Mouse (Mus musculus) ES-E14 (cell line): ENCODE results near the gene Dhx36. TPM values are rescaled to one million over a fixed set of nuclear protein-coding genes. Genes with fewer than 3 reads are reported as not detected.

Experiments used
- DNase-seq: peaks from one replicate; pipeline ENCODE4 v3.0.0-alpha.2; 2013; ENCODE audit warnings: low read depth, low spot score
- H3K27ac ChIP-seq: 2 replicates; pipeline ENCODE4 v1.5.1; 2012; ENCODE audit warnings: low read depth, mild to moderate bottlenecking, low read length, moderate library complexity, mixed read lengths; ENCODE audit not compliant: poor library complexity, insufficient read depth, severe bottlenecking
- H3K36me3 ChIP-seq: 2 replicates; pipeline ENCODE4 v1.6.1; 2012; ENCODE audit warnings: mild to moderate bottlenecking, low read length, moderate library complexity, mixed read lengths; ENCODE audit not compliant: control insufficient read depth, poor library complexity, insufficient read depth, severe bottlenecking
- H3K4me1 ChIP-seq, 2 experiments: fragments of 150-350 bp in 1 of 2; sonication (generic) in 1 of 2; 2 replicates each; pipeline ENCODE4 v1.6.1; 2012; ENCODE audit warnings: low read length in 2 of 2, mild to moderate bottlenecking in 1 of 2, mixed read lengths in 1 of 2; ENCODE audit not compliant: control insufficient read depth in 2 of 2, insufficient read depth in 2 of 2, poor library complexity in 1 of 2
- H3K4me3 ChIP-seq, 2 experiments: fragments of 150-350 bp in 1 of 2; sonication (generic) in 1 of 2; 2 replicates each; pipeline ENCODE4 v1.5.1; 2012; ENCODE audit warnings: low read length in 2 of 2, low read depth in 1 of 2, mild to moderate bottlenecking in 1 of 2, mixed read lengths in 1 of 2; ENCODE audit not compliant: insufficient read depth in 1 of 2, poor library complexity in 1 of 2, severe bottlenecking in 1 of 2
- H3K9ac ChIP-seq: 2 replicates; pipeline ENCODE4 v1.6.1; 2012; ENCODE audit warnings: low read depth, mild to moderate bottlenecking, low read length, mixed read lengths; ENCODE audit not compliant: poor library complexity, insufficient read depth, severe bottlenecking
- H3K9me3 ChIP-seq: fragments of 150-350 bp; sonication (generic); 2 replicates; pipeline ENCODE4 v1.6.1; 2012; ENCODE audit warnings: low read depth, mild to moderate bottlenecking, low read length; ENCODE audit not compliant: control insufficient read depth, insufficient read depth
- CHD2 ChIP-seq: IDR thresholded peaks from 2 replicates; pipeline ENCODE4 v1.6.1; 2014; ENCODE audit warnings: mild to moderate bottlenecking, low read depth, low read length, inconsistent platforms
- HCFC1 ChIP-seq: IDR thresholded peaks from 2 replicates; pipeline ENCODE4 v1.6.1; 2012; ENCODE audit warnings: low read length, inconsistent platforms, borderline replicate concordance; ENCODE audit not compliant: insufficient read depth
- MAFK ChIP-seq: IDR thresholded peaks from 2 replicates; pipeline ENCODE4 v1.6.1; 2014; ENCODE audit warnings: mild to moderate bottlenecking, low read depth, low read length, inconsistent platforms; ENCODE audit not compliant: insufficient read depth
- ZC3H11A ChIP-seq: IDR thresholded peaks from 2 replicates; pipeline ENCODE4 v1.6.1; 2012; ENCODE audit warnings: low read depth, mild to moderate bottlenecking, inconsistent platforms, low read length, borderline replicate concordance
- ZNF384 ChIP-seq: IDR thresholded peaks from 2 replicates; pipeline ENCODE4 v1.6.1; 2012; ENCODE audit warnings: low read depth, low read length, inconsistent platforms
- in situ Hi-C, 2 experiments: fragments of 600-800 bp; cut with MboI; formaldehyde crosslinking; loops; one replicate each; pipeline ENCODE4 v1.15.1; 2025; ENCODE audit warnings: low sequenced_read_pairs in 2 of 2, inconsistent platforms in 1 of 2; ENCODE audit not compliant: unreplicated experiment in 2 of 2
- total RNA-seq: library from RNA; depleted of rRNA; stranded (reverse); fragments of 300-350 nt; gene quantifications from 2 replicates; pipeline ENCODE4 v1.2.3, GENCODE M21; 2012

Dhx36 gene
- total RNA-seq, 1 experiment, result 37.8 TPM

GRCm38 (mm10) chr3:62455854-62456253 is 51.0 kb downstream of the Dhx36 start:
- Histone ChIP-seq H3K36me3 (no peaks in the 10 kb centered on the region), H3K9me3 (no peaks in the 10 kb centered on the region), H3K4me1 (no peaks in the 10 kb centered on the region; a peak in 1 of 4 replicates), H3K9ac (no peak overlapping the region), H3K27ac (no peak overlapping the region), H3K4me3 (no peak overlapping the region)
- no peak for DNase-seq
- TF ChIP-seq HCFC1, result no peak
- no peak for TF ChIP-seq ZC3H11A
- no peak for TF ChIP-seq CHD2
- no peak for TF ChIP-seq ZNF384
- no peak for TF ChIP-seq MAFK
- in situ Hi-C loops, result loop anchor here in 1 of 2 experiments (10.0 kb wide), 1 partner anchor 231 kb away; no protein-coding TSS in a partner anchor

DNA sequence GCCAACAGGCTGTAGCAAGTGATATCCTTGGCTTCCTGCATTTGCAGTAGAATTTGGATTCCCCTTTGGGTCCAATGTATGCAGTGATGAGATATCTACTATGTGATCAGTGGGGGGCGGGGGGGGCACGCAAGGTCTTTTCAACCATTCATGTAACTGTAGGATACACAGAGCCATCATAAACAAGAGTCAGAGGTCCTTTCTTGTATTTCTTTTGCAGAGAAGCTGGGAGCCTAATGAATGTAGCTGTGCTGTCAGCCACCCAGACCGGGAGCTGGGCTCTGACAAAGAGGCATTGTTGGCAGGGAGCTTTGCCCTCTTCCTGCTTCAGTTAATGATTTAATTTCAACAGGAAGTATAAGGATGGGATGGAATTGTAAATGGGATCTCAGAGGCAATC is 52.7 kb downstream of the Dhx36 start:
- no peak overlapping the region for H3K9ac ChIP-seq
- no peaks in the 10 kb centered on the region for H3K9me3 ChIP-seq
- H3K4me3 ChIP-seq, result no peak overlapping the region
- TF ChIP-seq CHD2, result no peak
- TF ChIP-seq ZNF384, result no peak
- no peak for TF ChIP-seq MAFK
- TF ChIP-seq ZC3H11A, result no peak
- TF ChIP-seq HCFC1, result no peak
- H3K27ac ChIP-seq, result no peak overlapping the region
- no peaks in the 10 kb centered on the region for H3K36me3 ChIP-seq
- in situ Hi-C loops, result loop anchor here in 1 of 2 experiments (10.0 kb wide), 1 partner anchor 229 kb away; no protein-coding TSS in a partner anchor
- H3K4me1 ChIP-seq, result no peaks in the 10 kb centered on the region; a peak in 1 of 4 replicates
- no peak for DNase-seq

GRCm38 (mm10) chr3:62452961-62453360 is 53.8 kb downstream of the Dhx36 start:
- H3K9me3 ChIP-seq, result no peaks in the 10 kb centered on the region
- no peaks in the 10 kb centered on the region; a peak in 1 of 4 replicates for H3K4me1 ChIP-seq
- in situ Hi-C loops, result loop anchor here in 1 of 2 experiments (10.0 kb wide), 1 partner anchor 228 kb away; no protein-coding TSS in a partner anchor
- no peaks in the 10 kb centered on the region for H3K36me3 ChIP-seq
- no peak overlapping the region for H3K9ac ChIP-seq
- no peak overlapping the region for H3K4me3 ChIP-seq
- DNase-seq, result no peak
- no peak for TF ChIP-seq HCFC1
- TF ChIP-seq ZC3H11A, result no peak
- no peak for TF ChIP-seq MAFK
- no peak for TF ChIP-seq CHD2
- no peak for TF ChIP-seq ZNF384
- no peak overlapping the region for H3K27ac ChIP-seq

DNA sequence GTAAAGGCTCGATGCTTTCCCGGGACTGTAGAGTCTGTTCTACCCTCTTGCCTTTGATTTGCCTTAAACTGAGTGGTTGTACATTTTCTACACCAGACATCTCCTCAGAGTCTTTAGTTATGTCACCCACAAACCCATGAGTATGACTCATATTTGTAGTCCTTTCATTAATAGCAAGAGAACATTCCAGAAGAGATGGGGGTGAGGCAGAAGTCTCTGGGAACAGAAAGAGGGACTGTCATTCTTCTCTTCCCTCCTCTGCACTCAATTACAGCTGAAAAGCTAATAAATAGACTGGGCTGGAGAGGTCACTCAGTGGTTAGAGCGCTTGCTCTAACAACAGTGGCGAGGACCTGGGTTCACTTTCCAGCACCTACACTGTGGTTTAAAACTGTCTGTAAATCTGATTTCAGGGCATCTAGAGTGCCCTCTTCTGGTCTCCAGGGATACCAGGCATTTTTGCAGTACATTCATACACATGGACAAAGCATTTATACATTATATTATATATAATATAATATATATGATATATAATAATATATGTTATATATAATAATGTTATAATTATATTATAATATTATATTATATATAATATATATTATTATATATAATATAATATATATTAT is 56.8 kb downstream of the Dhx36 start:
- H3K4me1 ChIP-seq, result no peaks in the 10 kb centered on the region
- H3K9ac ChIP-seq, result no peak overlapping the region
- no peak overlapping the region for H3K4me3 ChIP-seq
- no peak overlapping the region for H3K27ac ChIP-seq
- no peak for TF ChIP-seq HCFC1
- TF ChIP-seq ZNF384, result no peak
- TF ChIP-seq CHD2, result no peak
- TF ChIP-seq ZC3H11A, result no peak
- no peak for TF ChIP-seq MAFK
- DNase-seq, result no peak
- in situ Hi-C loops, result loop anchor here in 1 of 2 experiments (10.0 kb wide), 1 partner anchor 225 kb away; no protein-coding TSS in a partner anchor
- no peaks in the 10 kb centered on the region for H3K9me3 ChIP-seq
- H3K36me3 ChIP-seq, result no peaks in the 10 kb centered on the region
